Mouse (Mus musculus) heart, embryonic 13.5 days (tissue): ENCODE measurements around the gene Mrpl23. TPM values are rescaled to one million over a fixed set of nuclear protein-coding genes. Genes with fewer than 3 reads are reported as not detected.

Source experiments
- ATAC-seq: fragments of 200-750 bp; cut with Nextera tagmentation; 2 replicates; pipeline ENCODE4 v1.8.0; 2017; ENCODE audit warnings: moderate TSS enrichment; ENCODE audit not compliant: insufficient number of reproducible peaks, low FRiP score, low TSS enrichment; ENCODE audit errors: extremely low read depth
- H3K27ac ChIP-seq: fragments of 300-500 bp; sonication (generic); replicated peaks from 2 replicates; pipeline ENCODE4 v1.5.1; 2015; ENCODE audit warnings: moderate library complexity, mild to moderate bottlenecking, inconsistent platforms
- H3K27me3 ChIP-seq: fragments of 300-500 bp; sonication (generic); replicated peaks from 2 replicates; pipeline ENCODE4 v1.6.1; 2015; ENCODE audit warnings: mild to moderate bottlenecking, inconsistent platforms
- H3K36me3 ChIP-seq: fragments of 300-500 bp; sonication (generic); 2 replicates; pipeline ENCODE4 v1.6.1; 2015; ENCODE audit warnings: mild to moderate bottlenecking, inconsistent platforms
- H3K4me1 ChIP-seq: fragments of 300-500 bp; sonication (generic); 2 replicates; pipeline ENCODE4 v1.6.1; 2015; ENCODE audit warnings: inconsistent platforms
- H3K4me2 ChIP-seq: fragments of 300-500 bp; sonication (generic); 2 replicates; pipeline ENCODE4 v1.6.1; 2015; ENCODE audit warnings: inconsistent platforms, mild to moderate bottlenecking, moderate library complexity
- H3K4me3 ChIP-seq: fragments of 300-500 bp; sonication (generic); 2 replicates; pipeline ENCODE4 v1.5.1; 2015; ENCODE audit warnings: moderate library complexity, mild to moderate bottlenecking, inconsistent platforms
- H3K9ac ChIP-seq: fragments of 300-500 bp; sonication (generic); 2 replicates; pipeline ENCODE4 v1.6.1; 2015; ENCODE audit warnings: inconsistent platforms, mild to moderate bottlenecking, moderate library complexity
- H3K9me3 ChIP-seq: fragments of 300-500 bp; sonication (generic); 2 replicates; pipeline ENCODE4 v1.6.1; 2016; ENCODE audit warnings: inconsistent platforms
- WGBS: fragments of 180-500 bp; shearing (Covaris S2); methylation state at CpG from one replicate; pipeline ENCODE4 v1.1.7; 2015; ENCODE audit warnings: mixed read lengths; 5-methylcytosine and 5-hydroxymethylcytosine counted together
- polyA plus RNA-seq: library from polyadenylated mRNA; unstranded; fragments of >200 nt; fragmentation: Nextera tagmentation; extraction: Ambion mirVana; gene quantifications from 2 replicates; pipeline ENCODE4 v1.2.1, GENCODE M21; 2015

The Mrpl23 gene
- polyA plus RNA-seq, 1 experiment from 2014 or later = 17.7 TPM

DNA sequence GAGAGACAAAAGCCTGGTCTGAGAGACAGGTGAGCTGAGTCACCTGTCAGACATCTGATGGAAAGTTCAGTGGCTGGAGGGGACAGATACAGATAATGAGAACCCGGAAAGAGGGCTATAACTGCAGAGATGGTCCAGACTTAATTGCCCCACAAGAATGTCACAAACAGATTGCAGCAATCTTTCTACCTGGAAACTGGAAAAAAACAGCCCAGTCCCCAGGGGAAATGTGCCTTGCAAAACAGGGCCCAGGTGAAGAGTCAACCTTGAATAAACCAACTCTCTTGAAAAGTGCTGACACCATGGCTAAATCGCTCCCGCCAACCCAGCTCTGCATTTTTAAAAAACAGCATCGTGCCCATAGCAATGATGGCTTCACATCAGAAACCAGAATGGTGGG lies 12.2 kb upstream of the Mrpl23 start:
- Histone ChIP-seq H3K9me3 (no peaks in the 10 kb centered on the region), H3K27ac (peak overlapping the region; percentile 89), H3K27me3 (no peaks in the 10 kb centered on the region), H3K9ac (no peak overlapping the region; the same call in 1 of the 2 replicates), H3K4me3 (no peak overlapping the region), H3K4me1 (peaks cover 71% of the 10 kb centered on the region), H3K4me2 (no peak overlapping the region), H3K36me3 (no peaks in the 10 kb centered on the region)
- 80% methylated on average over 4 of the region's 4 CpGs for WGBS
- no peak for ATAC-seq

DNA sequence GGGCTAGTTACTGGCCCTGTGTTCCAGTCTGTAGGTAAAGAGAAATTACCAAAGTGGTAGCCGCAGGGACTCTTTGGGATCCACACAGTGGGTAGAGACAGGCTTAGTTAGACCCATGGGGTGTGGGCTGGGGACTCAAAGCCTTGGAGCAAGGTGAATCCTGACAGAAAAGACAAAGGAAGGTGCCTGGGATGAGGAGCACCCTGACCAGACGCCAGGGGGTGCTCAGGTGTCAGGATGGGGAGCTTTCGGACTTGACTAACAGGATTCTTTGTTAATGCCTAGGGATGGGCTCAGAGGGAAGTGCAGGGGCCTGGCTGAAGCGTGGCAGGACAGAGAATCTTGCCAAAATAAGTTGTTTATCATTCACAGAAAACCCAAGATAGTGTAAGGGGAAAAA lies 10.1 kb upstream of the Mrpl23 start:
- ATAC-seq = no peak

DNA sequence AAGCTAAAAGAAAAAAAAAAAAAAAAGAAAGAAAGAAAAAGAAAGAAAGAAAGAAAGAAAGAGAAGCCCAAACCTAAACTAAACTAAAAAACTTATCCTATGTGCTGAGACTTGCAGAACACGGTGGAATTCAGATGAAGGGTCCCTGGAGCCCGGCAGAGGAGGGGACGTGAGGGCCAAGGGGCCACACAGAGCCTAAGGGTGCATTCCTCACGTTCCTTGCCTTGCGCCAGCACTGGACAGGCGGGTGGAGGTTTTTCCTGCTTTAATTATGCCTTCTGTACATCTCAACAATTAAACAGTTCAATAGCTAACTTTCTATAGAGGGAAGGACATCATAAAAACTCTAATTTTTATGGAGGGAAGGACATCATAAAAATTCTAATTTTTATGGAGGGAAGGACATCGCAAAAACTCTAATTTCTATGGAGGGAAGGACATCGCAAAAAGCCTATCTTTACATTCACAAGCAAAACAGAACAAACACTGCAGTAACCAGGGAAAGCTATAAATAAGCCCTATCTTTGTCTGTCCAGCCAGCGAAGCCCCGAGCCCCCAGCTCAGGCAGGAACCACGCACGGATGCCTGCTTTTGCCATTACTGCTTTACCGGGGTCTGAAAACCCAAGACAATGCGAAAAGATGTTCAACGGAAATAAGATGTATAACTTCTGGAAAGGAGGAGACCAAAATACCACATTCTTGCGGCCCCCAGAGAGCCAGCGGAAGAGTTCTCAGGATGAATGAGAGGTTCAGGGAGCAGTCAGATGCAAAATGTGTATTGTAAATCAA lies 9.1 kb upstream of the Mrpl23 start:
- H3K4me3 ChIP-seq = no peak overlapping the region
- no peak for ATAC-seq
- H3K4me2 ChIP-seq = peak overlapping the region; percentile 47
- peaks cover 69% of the 10 kb centered on the region for H3K4me1 ChIP-seq
- no peaks in the 10 kb centered on the region for H3K9me3 ChIP-seq
- H3K36me3 ChIP-seq = no peaks in the 10 kb centered on the region
- peak overlapping the region; percentile 89 for H3K27ac ChIP-seq
- 20% methylated on average over 17 of the region's 17 CpGs for WGBS
- H3K9ac ChIP-seq = peak overlapping the region; percentile 73
- no peaks in the 10 kb centered on the region for H3K27me3 ChIP-seq

More for the DNA sequence above, 10.1 kb upstream of the Mrpl23 start:
- Histone ChIP-seq H3K27me3 (no peaks in the 10 kb centered on the region), H3K4me3 (no peak overlapping the region), H3K4me1 (peaks cover 69% of the 10 kb centered on the region), H3K9ac (0 out of 2 replicates have a peak overlapping the region, but pooled peaks have one; percentile 73), H3K36me3 (no peaks in the 10 kb centered on the region), H3K9me3 (no peaks in the 10 kb centered on the region), H3K4me2 (no peak overlapping the region), H3K27ac (peak overlapping the region; percentile 89)
- 34% methylated on average over 4 of the region's 4 CpGs for WGBS

DNA sequence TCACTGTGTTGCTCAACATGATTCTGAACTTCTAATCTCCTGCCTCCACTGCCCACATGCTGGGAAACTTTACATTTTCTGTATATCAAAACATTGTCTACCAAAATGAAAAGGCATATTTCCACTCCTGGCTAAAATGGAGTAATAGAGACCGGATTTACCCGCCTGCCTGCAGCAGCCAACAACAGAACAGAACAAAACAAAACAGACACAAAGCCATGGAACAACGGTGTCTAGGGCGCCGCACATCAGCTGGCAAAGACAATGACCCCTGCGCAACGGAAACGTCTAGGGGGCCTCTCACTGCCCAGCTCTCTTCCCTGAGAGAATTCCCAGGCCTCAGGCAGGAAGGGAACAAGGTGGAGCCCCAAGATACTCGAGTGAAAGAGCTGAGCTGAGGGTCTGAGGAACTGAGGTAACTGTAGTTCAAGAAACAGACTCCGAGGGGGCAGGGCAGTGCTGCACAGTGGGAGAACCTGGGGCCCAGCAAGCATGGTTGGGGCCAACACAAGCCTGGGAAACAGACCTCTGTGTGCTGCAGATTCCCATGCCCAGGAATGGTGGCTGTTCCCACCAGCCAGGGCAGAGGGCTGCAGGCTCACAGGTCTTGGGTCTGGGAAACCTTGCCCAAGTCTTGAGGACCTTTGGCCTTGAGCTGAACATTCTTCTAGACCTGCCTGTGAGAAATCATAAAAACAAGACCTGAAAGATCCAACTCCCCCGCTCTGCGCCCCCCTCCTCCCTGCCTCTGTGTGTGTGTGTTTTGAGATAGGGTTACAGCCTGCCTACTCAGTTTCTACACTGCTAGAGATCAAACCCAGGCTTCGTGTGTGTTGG lies 6.9 kb upstream of the Mrpl23 start:
- H3K27me3 ChIP-seq = no peaks in the 10 kb centered on the region
- H3K27ac ChIP-seq = peak overlapping the region; percentile 93
- H3K9me3 ChIP-seq = no peaks in the 10 kb centered on the region
- peak; percentile 32; the same call in 1 of the 2 replicates for ATAC-seq
- H3K36me3 ChIP-seq = no peaks in the 10 kb centered on the region
- no peak overlapping the region for H3K4me2 ChIP-seq
- H3K9ac ChIP-seq = peak overlapping the region; percentile 64
- H3K4me1 ChIP-seq = peaks cover 73% of the 10 kb centered on the region
- H3K4me3 ChIP-seq = no peak overlapping the region
- WGBS = 38% methylated on average over 13 of the region's 13 CpGs

DNA sequence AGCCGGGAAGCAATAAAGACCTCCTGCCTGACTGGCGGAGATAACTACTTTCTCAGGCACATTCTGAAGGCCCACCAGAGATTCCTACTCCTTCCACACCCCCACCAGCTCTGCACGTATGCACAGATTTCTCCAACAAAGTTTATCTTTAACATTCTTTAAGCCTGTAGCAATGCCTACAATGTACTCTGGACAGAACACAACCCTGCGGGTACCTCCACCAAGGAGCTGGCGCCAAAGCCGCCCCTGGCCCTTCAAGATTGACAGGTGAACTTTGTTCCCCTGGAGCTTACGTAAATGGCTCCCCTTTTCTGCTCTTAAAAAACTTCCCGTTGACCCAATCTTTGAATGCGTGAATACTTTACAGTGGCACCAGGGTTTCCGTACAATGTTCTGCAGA lies 3.1 kb upstream of the Mrpl23 start:
- ATAC-seq = no peak
- H3K4me1 ChIP-seq = peaks cover 78% of the 10 kb centered on the region
- WGBS = 38% methylated on average over 10 of the region's 10 CpGs

DNA sequence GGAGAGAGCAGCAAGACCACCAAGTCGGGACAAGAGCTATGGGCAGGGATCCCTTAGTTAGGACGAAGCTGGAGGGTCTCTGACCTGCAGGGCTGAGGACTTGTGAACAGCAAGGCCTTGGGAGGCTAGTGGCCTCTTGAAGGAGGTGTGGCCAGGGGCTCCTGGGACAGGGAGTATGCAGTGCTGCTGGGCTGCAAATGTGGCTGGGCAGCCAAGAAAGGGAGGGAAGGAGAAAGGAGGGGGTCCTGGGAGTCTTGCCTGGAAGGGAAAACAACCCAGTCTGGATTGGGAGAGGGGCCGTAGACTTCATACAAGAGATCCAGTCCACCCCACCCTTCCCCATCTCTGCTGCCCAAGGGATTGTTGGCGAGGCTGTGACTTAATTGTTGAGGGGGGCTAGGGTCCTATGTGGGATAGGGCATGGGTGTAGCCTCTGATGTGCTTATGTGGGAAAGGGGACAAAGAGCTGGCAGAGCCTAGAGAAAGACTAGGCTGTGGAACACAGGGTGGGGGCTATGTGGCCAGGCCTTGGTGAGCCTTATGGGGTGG lies 439 bp upstream of the Mrpl23 start:
- WGBS = 71% methylated on average over 4 of the region's 4 CpGs
- H3K36me3 ChIP-seq = peaks cover 10% of the 10 kb centered on the region
- peaks cover 71% of the 10 kb centered on the region for H3K4me1 ChIP-seq
- no peak for ATAC-seq
- no peak overlapping the region for H3K4me3 ChIP-seq
- peak overlapping the region; percentile 77 for H3K4me2 ChIP-seq
- peak overlapping the region; percentile 96 for H3K27ac ChIP-seq
- H3K9ac ChIP-seq = peak overlapping the region; percentile 89
- H3K9me3 ChIP-seq = no peaks in the 10 kb centered on the region
- H3K27me3 ChIP-seq = no peaks in the 10 kb centered on the region

More for the DNA sequence above, 3.1 kb upstream of the Mrpl23 start:
- Histone ChIP-seq H3K9ac (no peak overlapping the region), H3K27me3 (no peaks in the 10 kb centered on the region), H3K36me3 (no peaks in the 10 kb centered on the region), H3K4me3 (no peak overlapping the region), H3K4me2 (no peak overlapping the region), H3K9me3 (no peaks in the 10 kb centered on the region), H3K27ac (peak overlapping the region; percentile 93)

DNA sequence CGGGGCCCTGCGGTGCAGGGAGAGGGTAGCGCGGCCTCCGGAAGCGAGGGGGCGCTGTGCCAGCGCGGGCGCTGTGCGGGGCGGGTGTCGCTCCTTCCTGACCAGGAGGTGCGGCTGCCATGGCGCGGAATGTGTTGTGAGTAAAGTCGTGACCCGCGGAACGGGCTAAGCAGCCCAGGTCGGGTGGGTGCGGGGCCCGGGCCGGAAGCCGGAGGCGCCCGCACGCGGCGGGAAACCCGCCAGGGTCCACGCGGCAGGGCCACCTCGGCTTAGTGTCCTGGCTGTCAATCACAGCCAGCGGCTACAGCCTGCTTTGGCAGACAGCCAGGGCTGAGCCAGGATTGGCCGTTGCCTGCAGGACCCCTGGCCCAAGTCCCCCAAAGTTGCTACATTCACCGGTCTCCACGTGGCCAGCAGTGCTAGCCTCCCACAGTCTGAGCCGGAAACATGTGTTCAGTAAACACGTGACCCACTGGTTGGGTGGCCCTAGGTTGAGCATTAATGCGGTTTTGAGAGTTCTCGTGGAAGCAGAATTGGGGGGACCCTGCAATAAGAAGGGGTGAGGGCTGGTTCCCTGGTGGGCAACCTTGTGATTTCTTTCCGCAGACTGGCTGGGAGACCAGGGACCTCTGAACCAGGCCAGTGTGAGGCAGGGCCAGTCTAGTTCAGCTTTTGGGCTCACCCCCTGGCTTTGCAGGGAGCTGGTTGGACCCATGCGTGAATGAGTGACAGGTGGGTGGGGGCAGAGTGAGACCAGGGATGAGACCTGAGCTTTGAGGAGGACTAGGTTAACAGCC lies 771 bp downstream of the Mrpl23 start:
- Histone ChIP-seq H3K4me1 (peaks cover 71% of the 10 kb centered on the region), H3K4me3 (peak overlapping the region; percentile 69), H3K9ac (peak overlapping the region; percentile 89), H3K27ac (peak overlapping the region; percentile 96), H3K27me3 (no peaks in the 10 kb centered on the region), H3K9me3 (no peaks in the 10 kb centered on the region), H3K4me2 (peak overlapping the region; percentile 77), H3K36me3 (peaks cover 18% of the 10 kb centered on the region)
- WGBS = 2% methylated on average over 43 of the region's 44 CpGs
- ATAC-seq = peak; percentile 76

DNA sequence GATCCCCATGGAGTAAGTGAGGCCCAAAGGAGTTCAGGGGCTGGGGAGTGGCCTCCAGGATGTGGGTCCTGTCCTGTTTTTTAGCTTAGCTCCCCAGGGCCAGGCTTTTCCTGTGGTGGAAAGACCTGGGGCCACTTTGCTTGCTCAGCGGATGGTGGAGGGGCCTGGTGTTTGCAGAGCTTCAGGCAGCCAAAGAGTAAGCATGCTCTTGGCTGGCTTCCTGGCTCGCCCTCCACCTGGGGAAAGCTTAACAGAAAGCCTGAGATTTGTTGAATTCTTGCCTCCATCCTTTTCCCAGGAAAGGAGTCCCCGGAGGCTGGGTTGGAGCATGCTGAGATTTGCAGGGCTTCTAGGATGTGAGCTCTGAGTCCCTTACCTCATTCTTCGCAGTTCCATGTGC lies 2.6 kb downstream of the Mrpl23 start:
- no peak for ATAC-seq
- Histone ChIP-seq H3K27me3 (no peaks in the 10 kb centered on the region), H3K4me3 (no peak overlapping the region), H3K4me2 (no peak overlapping the region), H3K9me3 (no peaks in the 10 kb centered on the region), H3K36me3 (peaks cover 18% of the 10 kb centered on the region), H3K9ac (peak overlapping the region; percentile 89), H3K4me1 (peaks cover 73% of the 10 kb centered on the region), H3K27ac (peak overlapping the region; percentile 96)
- WGBS = 77% methylated on average over 4 of the region's 4 CpGs

DNA sequence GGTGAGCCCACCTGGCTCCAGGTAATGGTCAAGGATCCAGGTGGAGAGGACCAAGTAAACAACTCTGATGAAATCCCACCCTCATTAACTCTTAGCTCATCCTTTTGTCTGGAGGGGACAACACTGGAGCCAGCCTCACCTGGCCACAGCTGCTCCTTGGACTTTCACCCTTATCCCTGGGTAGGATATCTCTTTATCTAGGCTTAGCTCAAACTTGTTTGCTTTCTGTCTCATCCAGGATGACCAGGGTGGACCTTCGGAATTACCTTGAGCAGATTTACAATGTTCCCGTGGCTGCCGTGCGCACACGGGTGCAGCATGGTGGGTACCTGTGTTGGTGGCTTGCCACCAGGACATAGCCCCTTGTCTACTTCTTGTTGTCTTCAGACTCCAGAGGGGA lies 3.3 kb downstream of the Mrpl23 start:
- no peak for ATAC-seq
- H3K36me3 ChIP-seq = peaks cover 20% of the 10 kb centered on the region
- no peak overlapping the region for H3K4me2 ChIP-seq
- H3K9ac ChIP-seq = peak overlapping the region; percentile 89
- no peaks in the 10 kb centered on the region for H3K9me3 ChIP-seq
- WGBS = 94% methylated on average over 5 of the region's 5 CpGs
- peaks cover 79% of the 10 kb centered on the region for H3K4me1 ChIP-seq
- no peaks in the 10 kb centered on the region for H3K27me3 ChIP-seq
- peak overlapping the region; percentile 96 for H3K27ac ChIP-seq
- H3K4me3 ChIP-seq = no peak overlapping the region

DNA sequence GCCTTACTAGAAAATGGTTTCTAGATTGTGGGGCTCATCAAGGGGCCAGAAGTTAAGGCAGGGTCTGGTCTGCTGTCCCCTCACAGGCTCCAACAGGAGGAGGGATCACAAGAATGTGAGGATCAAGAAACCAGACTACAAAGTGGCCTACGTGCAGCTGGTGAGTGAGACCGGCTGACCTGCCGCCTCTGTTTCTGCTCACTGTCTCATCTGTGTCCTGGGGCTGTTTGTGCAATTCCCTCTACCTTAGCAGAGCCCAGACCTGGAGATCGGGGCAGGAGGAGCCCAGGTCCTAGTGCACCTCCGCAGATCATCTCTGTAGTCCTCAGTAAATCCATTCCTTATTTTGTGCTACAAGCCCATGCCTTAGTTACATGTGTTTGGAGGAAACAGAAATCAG lies 4.7 kb downstream of the Mrpl23 start:
- ATAC-seq = no peak
- Histone ChIP-seq H3K9me3 (no peaks in the 10 kb centered on the region), H3K9ac (peak overlapping the region; percentile 28; the same call in 1 of the 2 replicates), H3K36me3 (peaks cover 27% of the 10 kb centered on the region), H3K4me3 (no peak overlapping the region), H3K27me3 (no peaks in the 10 kb centered on the region), H3K4me1 (peaks cover 82% of the 10 kb centered on the region), H3K4me2 (no peak overlapping the region), H3K27ac (peak overlapping the region; percentile 90)
- 61% methylated on average over 5 of the region's 5 CpGs for WGBS
